Mouse (Mus musculus) lung, embryonic 14.5 days (tissue): ENCODE data around the gene Vat1. TPM values are rescaled to one million over a fixed set of nuclear protein-coding genes. Genes with fewer than 3 reads are reported as not detected.
"Not testable (repeated sequence)": the region's sequence is repeated elsewhere in the genome, so short reads cannot be mapped to it uniquely, and the experiment has no call there.

Source experiments
- ATAC-seq: fragments of 200-750 bp; cut with Nextera tagmentation; 2 replicates; pipeline ENCODE4 v1.8.0; 2017; ENCODE audit warnings: mild to moderate bottlenecking, moderate TSS enrichment, moderate library complexity; ENCODE audit not compliant: insufficient read depth
- DNase-seq: peaks from one replicate; pipeline ENCODE4 v3.0.0-alpha.2; 2015
- H3K27ac ChIP-seq: fragments of 300-500 bp; sonication (generic); 2 replicates; pipeline ENCODE4 v1.5.1; 2014; ENCODE audit warnings: low read depth, mild to moderate bottlenecking, moderate library complexity
- H3K27me3 ChIP-seq: fragments of 300-500 bp; sonication (generic); 2 replicates; pipeline ENCODE4 v1.6.1; 2014; ENCODE audit warnings: low read length, control low read depth; ENCODE audit not compliant: insufficient read depth
- H3K36me3 ChIP-seq: fragments of 300-500 bp; sonication (generic); 2 replicates; pipeline ENCODE4 v1.6.1; 2014; ENCODE audit warnings: control low read depth; ENCODE audit not compliant: insufficient read depth
- H3K4me1 ChIP-seq: fragments of 300-500 bp; sonication (generic); 2 replicates; pipeline ENCODE4 v1.6.1; 2014; ENCODE audit warnings: antibody characterized with exemption, control low read depth; ENCODE audit not compliant: insufficient read depth
- H3K4me2 ChIP-seq: fragments of 300-500 bp; sonication (generic); 2 replicates; pipeline ENCODE4 v1.6.1; 2014; ENCODE audit warnings: mild to moderate bottlenecking
- H3K4me3 ChIP-seq: fragments of 300-500 bp; sonication (generic); 2 replicates; pipeline ENCODE4 v1.5.1; 2014; ENCODE audit warnings: low read depth, low read length
- H3K9ac ChIP-seq: fragments of 300-500 bp; sonication (generic); 2 replicates; pipeline ENCODE4 v1.6.1; 2014
- H3K9me3 ChIP-seq: fragments of 300-500 bp; sonication (generic); 2 replicates; pipeline ENCODE4 v1.6.1; 2016; ENCODE audit warnings: low read depth, low read length, control low read depth
- CTCF ChIP-seq: IDR thresholded peaks from 2 replicates; pipeline ENCODE4 v1.5.1; 2016; ENCODE audit warnings: antibody characterized with exemption, low read depth
- WGBS: fragments of 180-500 bp; shearing (Covaris S2); extraction: QIAGEN DNeasy Blood & Tissue Kit; methylation state at CpG from one replicate; pipeline ENCODE4 v1.1.7; 2014; 5-methylcytosine and 5-hydroxymethylcytosine counted together
- polyA plus RNA-seq: library from polyadenylated mRNA; unstranded; fragments of >200 nt; fragmentation: Nextera tagmentation; extraction: Ambion mirVana; gene quantifications from 2 replicates; pipeline ENCODE4 v1.2.1, GENCODE M21; 2014

Vat1 gene
- polyA plus RNA-seq, 1 experiment from 2014 or later: 36.3 TPM

DNA sequence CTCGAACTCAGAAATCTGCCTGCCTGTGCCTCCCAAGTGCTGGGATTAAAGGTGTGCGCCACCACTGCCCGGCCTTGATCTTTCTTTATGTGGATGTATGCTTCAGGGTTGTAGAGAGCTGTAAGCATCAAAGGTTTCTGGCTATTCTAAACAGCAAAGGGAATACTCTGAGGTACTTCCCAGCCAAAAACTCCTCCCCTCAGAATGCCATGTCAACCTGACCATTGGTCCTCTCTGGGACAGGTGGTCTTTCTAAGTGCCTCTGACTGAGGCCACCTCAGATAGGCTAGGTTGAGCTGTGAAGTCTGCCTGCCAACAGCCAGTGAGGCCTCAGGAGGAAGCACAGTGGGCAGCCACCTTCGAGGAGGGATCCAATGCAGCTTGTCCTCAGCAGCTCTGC is 17.1 kb downstream of the Vat1 start:
- no peak overlapping the region for H3K27ac ChIP-seq
- ATAC-seq: no peak
- peak overlapping the region; percentile 42 for H3K4me3 ChIP-seq
- no peak overlapping the region for H3K9ac ChIP-seq
- no peaks in the 10 kb centered on the region for H3K9me3 ChIP-seq
- no peaks in the 10 kb centered on the region for H3K4me1 ChIP-seq
- 75% methylated on average over 4 of the region's 4 CpGs for WGBS
- no peak for DNase-seq
- TF ChIP-seq CTCF: no peak
- H3K4me2 ChIP-seq: peak overlapping the region; percentile 59
- H3K36me3 ChIP-seq: peaks cover 23% of the 10 kb centered on the region
- H3K27me3 ChIP-seq: no peaks in the 10 kb centered on the region

DNA sequence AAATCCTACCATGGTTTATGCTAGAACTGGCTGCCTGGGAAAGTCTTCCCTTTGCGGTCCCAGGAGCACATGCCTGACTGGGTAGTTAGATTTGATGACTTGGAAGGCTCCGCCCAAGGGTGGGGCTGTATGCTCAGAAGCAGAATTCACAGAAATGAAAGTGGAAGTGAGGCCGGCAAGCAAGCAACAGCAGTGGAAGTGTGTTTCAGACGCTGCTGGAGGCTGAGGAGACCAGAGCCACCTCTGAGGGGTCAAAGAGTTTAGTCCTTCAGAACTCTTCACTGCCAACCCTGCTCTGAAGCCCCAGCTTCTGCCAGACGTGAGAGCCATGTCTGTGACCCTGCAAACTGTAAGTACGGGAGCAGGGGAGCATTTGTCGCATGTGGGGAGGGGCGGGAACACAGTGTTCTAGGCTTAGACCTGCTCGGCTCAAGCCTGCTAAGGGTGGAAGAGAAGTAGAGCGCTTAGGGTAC is 17.7 kb downstream of the Vat1 start, which contains the start of gene Ifi35:
Ifi35 (plus strand) TSS at position 134 of the 473 bp plus-strand sequence.
- H3K27ac ChIP-seq: peak within 1 kb of the TSS; percentile 76
- H3K27me3 ChIP-seq: no peaks in the 10 kb centered on the region
- no peak for TF ChIP-seq CTCF
- peak within 1 kb of the TSS; percentile 59 for H3K4me2 ChIP-seq
- H3K9me3 ChIP-seq: no peaks in the 10 kb centered on the region
- peak; percentile 88 for DNase-seq
- H3K4me3 ChIP-seq: peak within 1 kb of the TSS; percentile 42
- peak within 1 kb of the TSS; percentile 52 for H3K9ac ChIP-seq
- no peaks in the 10 kb centered on the region for H3K4me1 ChIP-seq
- WGBS: 17% methylated on average over 10 of the region's 10 CpGs
- H3K36me3 ChIP-seq: peaks cover 29% of the 10 kb centered on the region
- ATAC-seq: peak; percentile 75

DNA sequence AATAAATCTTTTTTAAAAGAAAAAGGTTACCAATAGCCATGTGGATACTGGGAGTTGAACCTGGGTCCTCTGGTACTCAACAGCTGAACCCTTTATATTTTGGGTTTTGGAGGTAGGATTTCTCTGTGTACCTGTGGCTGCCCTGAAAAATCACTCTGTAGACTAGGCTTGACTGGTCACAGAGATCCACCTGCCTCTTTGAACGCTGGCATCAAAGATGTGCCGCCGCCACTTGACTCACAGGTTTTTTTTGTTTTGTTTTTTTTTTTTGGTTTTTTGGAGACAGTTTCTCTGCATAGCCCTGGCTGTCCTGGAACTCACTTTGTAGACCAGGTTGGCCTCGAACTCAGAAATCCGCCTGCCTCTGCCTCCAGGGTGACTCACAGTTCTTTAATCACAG is 18.2 kb downstream of the Vat1 start:
- H3K9ac ChIP-seq: peak overlapping the region; percentile 52; the same call in 1 of the 2 replicates
- no peaks in the 10 kb centered on the region for H3K27me3 ChIP-seq
- peak overlapping the region; percentile 42; the same call in 1 of the 2 replicates for H3K4me3 ChIP-seq
- peak overlapping the region; percentile 59 for H3K4me2 ChIP-seq
- no peaks in the 10 kb centered on the region for H3K4me1 ChIP-seq
- ATAC-seq (no peak), DNase-seq (no peak)
- TF ChIP-seq CTCF: no peak
- H3K9me3 ChIP-seq: no peaks in the 10 kb centered on the region
- peaks cover 33% of the 10 kb centered on the region for H3K36me3 ChIP-seq
- 81% methylated on average over 5 of the region's 5 CpGs for WGBS
- no peak overlapping the region for H3K27ac ChIP-seq

DNA sequence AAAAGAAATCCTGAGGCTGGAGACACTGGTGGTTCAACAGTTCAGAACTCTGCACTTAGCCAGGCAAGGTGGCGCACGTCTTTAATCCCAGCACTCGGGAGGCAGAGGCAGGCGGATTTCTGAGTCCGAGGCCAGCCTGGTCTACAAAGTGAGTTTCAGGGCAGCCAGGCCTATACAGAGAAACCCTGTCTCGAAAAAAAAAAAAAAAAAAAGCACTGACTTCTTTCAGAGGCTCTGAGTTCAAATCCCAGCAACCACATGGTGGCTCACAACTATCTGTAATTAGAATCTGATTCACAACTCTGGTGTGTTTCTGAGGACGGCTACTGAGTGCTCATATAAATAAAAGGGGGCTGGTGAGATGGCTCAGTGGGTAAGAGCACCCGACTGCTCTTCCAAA is 19.2 kb downstream of the Vat1 start:
- not testable (repeated sequence) for H3K9me3 ChIP-seq, ATAC-seq, H3K27ac ChIP-seq, H3K9ac ChIP-seq, DNase-seq, H3K4me3 ChIP-seq, H3K4me1 ChIP-seq, H3K4me2 ChIP-seq, H3K27me3 ChIP-seq
- 86% methylated on average over 8 of the region's 8 CpGs for WGBS
- peaks cover 33% of the 10 kb centered on the region for H3K36me3 ChIP-seq

DNA sequence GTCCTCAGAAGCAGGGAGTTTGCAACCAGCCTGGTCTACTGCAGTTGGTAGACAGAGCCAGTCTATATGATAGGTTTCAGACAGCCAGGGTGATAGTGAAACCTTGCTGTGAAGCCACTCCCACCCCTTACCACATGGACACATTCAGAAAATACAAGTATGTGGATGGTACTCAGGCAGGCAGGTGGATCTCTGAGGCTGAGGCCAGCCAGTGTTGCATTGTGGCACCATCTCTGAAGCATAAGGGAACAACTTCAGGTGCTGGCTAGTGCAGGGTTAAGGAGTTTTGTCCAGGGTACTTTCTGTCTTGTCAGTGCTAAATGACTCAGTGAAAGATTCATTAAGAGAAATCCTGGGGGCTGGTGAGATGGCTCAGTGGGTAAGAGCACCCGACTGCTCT is 19.7 kb downstream of the Vat1 start:
- WGBS: 77% methylated on average over 1 of the region's 1 CpGs

DNA sequence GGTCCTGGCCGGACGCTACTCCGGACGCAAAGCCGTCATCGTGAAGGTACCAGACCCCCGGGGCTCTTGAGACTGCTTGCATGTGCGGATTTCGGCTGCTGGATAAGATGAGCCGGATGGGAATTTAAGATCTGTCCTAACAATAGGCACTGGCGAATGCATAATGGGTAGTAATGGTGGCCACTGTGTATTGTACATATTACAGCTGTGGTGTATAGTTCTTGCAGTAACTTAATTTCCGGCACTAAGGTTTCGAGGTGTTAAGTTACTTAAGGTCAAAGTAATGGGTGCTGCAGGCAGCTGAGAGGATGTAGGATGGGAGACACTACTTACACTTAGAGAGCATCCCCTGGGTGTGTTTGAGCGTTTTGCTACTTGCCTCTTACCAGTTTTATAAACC is 23.3 kb downstream of the Vat1 start:
- no peak for DNase-seq
- WGBS: 1% methylated on average over 14 of the region's 14 CpGs
- Histone ChIP-seq H3K4me3 (peak overlapping the region; percentile 78), H3K36me3 (peaks cover 33% of the 10 kb centered on the region), H3K27me3 (no peaks in the 10 kb centered on the region), H3K9me3 (no peaks in the 10 kb centered on the region), H3K4me1 (no peaks in the 10 kb centered on the region), H3K9ac (peak overlapping the region; percentile 91), H3K27ac (peak overlapping the region; percentile 91), H3K4me2 (peak overlapping the region; percentile 96)
- no peak for TF ChIP-seq CTCF
- peak; percentile 10; the same call in 1 of the 2 replicates for ATAC-seq

More for the DNA sequence above, 19.7 kb downstream of the Vat1 start:
- Histone ChIP-seq H3K4me3 (no peak overlapping the region), H3K9me3 (no peaks in the 10 kb centered on the region), H3K4me2 (no peak overlapping the region), H3K27me3 (no peaks in the 10 kb centered on the region), H3K9ac (no peak overlapping the region), H3K4me1 (no peaks in the 10 kb centered on the region), H3K27ac (no peak overlapping the region; the same call in 1 of the 2 replicates), H3K36me3 (peaks cover 33% of the 10 kb centered on the region)
- DNase-seq (no peak), ATAC-seq (no peak)
- TF ChIP-seq CTCF: no peak

DNA sequence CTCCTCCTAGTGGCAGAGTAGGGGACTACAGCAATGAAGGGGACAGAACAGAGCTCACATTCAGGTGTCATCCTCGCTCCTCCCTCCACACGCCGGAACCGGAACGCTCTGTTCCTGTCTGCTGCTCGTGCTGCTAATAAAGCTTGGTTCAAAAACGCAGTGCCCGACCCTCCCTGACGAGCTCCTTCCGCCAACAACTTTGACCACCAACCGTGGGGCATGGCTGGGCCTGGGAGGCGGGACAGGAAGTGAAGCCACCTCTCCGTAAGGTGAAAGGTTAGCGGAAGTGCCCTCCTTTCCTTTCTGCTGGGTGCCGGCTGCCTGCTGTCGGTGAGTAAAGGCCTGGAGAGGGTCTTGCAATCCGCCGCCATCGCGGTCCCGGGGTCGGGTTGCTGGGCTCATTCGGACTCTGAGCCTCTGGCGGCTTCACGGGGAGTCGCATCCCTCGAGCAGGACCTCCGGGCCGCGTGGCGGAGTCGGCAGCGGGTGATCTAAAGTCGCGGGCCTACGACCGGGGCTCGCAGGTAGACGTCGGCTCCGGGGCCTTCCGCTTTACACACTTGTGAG is 23.8 kb downstream of the Vat1 start, which contains the start of gene Rpl27:
Rpl27 (plus strand) TSS at position 172 of the 567 bp plus-strand sequence.
- peaks cover 33% of the 10 kb centered on the region for H3K36me3 ChIP-seq
- H3K4me1 ChIP-seq: no peaks in the 10 kb centered on the region
- peak within 1 kb of the TSS; percentile 91 for H3K9ac ChIP-seq
- peak within 1 kb of the TSS; percentile 96 for H3K4me2 ChIP-seq
- TF ChIP-seq CTCF: peak; percentile 88
- peak within 1 kb of the TSS; percentile 78 for H3K4me3 ChIP-seq
- ATAC-seq (peak; percentile 99), DNase-seq (peak; percentile 99)
- H3K27me3 ChIP-seq: no peaks in the 10 kb centered on the region
- H3K27ac ChIP-seq: peak within 1 kb of the TSS; percentile 91
- under 1% methylated on average over 42 of the region's 42 CpGs for WGBS
- no peaks in the 10 kb centered on the region for H3K9me3 ChIP-seq

DNA sequence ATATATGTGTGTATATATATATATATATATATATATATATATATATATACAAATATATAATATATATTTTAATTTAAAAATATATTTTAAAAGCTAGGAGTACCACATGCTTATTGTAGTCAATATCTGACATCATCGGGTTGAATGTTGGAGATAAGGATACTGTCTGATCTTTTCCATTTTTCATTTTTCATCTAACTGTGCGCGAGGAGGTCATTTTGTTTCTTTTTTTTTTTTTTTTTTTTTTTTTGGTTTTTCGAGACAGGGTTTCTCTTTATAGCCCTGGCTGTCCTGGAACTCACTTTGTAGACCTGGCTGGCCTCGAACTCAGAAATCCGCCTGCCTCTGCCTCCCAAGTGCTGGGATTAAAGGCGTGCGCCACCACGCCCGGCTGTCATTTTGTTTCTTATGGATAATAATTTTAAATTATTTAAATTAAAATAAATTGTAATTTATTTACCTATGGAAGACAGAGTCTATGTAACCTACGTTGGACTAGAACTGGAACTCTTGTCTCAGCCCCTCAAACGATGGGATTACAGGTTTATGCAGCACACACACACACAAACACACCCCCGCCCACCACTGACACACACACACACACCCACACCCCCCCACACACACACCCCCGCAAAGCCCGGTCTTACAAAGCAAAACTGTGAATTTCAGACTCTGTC is 24.4 kb downstream of the Vat1 start:
- H3K27me3 ChIP-seq, H3K9me3 ChIP-seq, ATAC-seq, DNase-seq, H3K9ac ChIP-seq, H3K4me1 ChIP-seq, H3K27ac ChIP-seq: not testable (repeated sequence)
- Histone ChIP-seq H3K4me3 (peak overlapping the region; percentile 78), H3K36me3 (peaks cover 33% of the 10 kb centered on the region), H3K4me2 (peak overlapping the region; percentile 96)
- 40% methylated on average over 15 of the region's 15 CpGs for WGBS

DNA sequence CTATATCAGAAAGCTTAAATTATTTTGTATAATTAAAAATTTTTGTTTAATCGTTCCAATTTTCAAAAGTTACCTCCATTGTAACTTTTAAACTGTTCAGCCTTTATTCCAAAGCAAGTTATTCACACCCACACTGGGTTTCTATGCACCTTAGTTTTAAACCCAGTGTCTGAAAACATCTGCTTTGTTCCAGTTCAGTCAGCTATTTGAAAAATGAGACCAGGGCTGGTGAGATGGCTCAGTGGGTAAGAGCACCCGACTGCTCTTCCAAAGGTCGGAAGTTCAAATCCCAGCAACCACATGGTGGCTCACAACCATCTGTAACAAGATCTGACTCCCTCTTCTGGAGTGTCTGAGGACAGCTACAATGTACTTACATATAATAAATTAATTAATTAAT is 28.0 kb downstream of the Vat1 start:
- H3K27ac ChIP-seq, H3K27me3 ChIP-seq, H3K4me3 ChIP-seq, H3K9me3 ChIP-seq, H3K4me2 ChIP-seq, H3K9ac ChIP-seq, H3K4me1 ChIP-seq, DNase-seq, ATAC-seq: not testable (repeated sequence)
- peaks cover 29% of the 10 kb centered on the region for H3K36me3 ChIP-seq
- WGBS: 37% methylated on average over 3 of the region's 3 CpGs
